ENCODE assay signal across 29 mouse cellular contexts in the genomic region with DNA sequence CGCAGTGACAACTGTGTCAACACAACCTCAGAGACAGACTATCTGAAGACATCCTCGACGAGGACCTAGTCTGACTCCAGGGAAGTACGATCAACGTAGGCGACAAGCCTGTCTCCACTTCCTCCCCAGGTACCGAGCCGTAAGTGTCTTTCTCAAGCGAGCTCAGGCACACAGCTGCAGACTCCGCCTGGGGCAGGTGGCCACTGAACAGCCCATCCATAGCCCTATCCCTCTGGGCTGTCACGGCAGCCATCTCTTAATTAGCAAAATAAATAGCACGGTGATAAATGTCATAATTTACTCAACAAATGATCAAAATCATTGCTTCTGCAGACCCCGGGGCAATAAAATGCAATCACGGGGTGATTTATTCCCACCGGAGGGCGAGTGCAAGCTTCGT.
A peak's percentile ranks its signal among the peaks of the same experiment; 100 is the strongest.
DNase-seq lines count a peak whose midpoint lies in the region; ATAC-seq lines count a peak whose summit lies in the region.
"Had no signal": no experiment of that assay in that cellular context is flagged by ENCODE, and none has a peak within 500 bp of the region (broad histone marks: within the 10 kb centered on the region; RNA-seq: fewer than 3 reads in every experiment).

No protein-coding gene starts in this region.

- H3K4me3 ChIP-seq in forebrain, embryonic 16.5 days (replicated peaks; ENCODE audit: low read length) = no peak overlapping the region
- no peak overlapping the region for H3K4me3 ChIP-seq in forebrain, embryonic 15.5 days
- H3K4me3 ChIP-seq in hindbrain, embryonic 13.5 days = no peak overlapping the region
- no peak overlapping the region for H3K4me3 ChIP-seq in hindbrain, embryonic 10.5 days
- H3K4me3 ChIP-seq in neural tube, embryonic 11.5 days (ENCODE audit: low read depth, low read length) = no peak overlapping the region
- no peak overlapping the region for H3K4me3 ChIP-seq in neural tube, embryonic 15.5 days (replicated peaks)
- H3K4me3 ChIP-seq: embryonic facial prominence, embryonic 10.5 days; embryonic facial prominence, embryonic 15.5 days; layer of hippocampus, adult 2 months; left cerebral cortex, adult 2 months; limb, embryonic 13.5 days; megakaryocyte, embryonic 14.5 days; myocyte had no signal

- H3K4me2 ChIP-seq in forebrain, embryonic 16.5 days (ENCODE audit: low read length) = no peak overlapping the region
- no peak overlapping the region for H3K4me2 ChIP-seq in forebrain, embryonic 15.5 days (replicated peaks)
- no peak overlapping the region for H3K4me2 ChIP-seq in hindbrain, embryonic 13.5 days
- H3K4me2 ChIP-seq in neural tube, embryonic 11.5 days (ENCODE audit: low read depth) = no peak overlapping the region
- no peak overlapping the region for H3K4me2 ChIP-seq in neural tube, embryonic 15.5 days
- H3K4me2 ChIP-seq: embryonic facial prominence, embryonic 15.5 days; heart, embryonic 11.5 days; limb, embryonic 13.5 days; liver, embryonic 11.5 days had no signal

- H3K27me3 ChIP-seq in forebrain, embryonic 16.5 days (replicated peaks; ENCODE audit: control insufficient read depth, insufficient read depth, low read length) = no peaks in the 10 kb centered on the region
- no peaks in the 10 kb centered on the region for H3K27me3 ChIP-seq in forebrain, embryonic 15.5 days
- peaks cover 75% of the 10 kb centered on the region for H3K27me3 ChIP-seq in hindbrain, embryonic 13.5 days
- peaks cover 90% of the 10 kb centered on the region for H3K27me3 ChIP-seq in hindbrain, embryonic 10.5 days (ENCODE audit: insufficient read depth, poor library complexity, severe bottlenecking)
- peaks cover 7% of the 10 kb centered on the region; the same call in 1 of the 2 replicates for H3K27me3 ChIP-seq in neural tube, embryonic 11.5 days (ENCODE audit: control insufficient read depth, insufficient read depth, low read length)
- peaks cover 45% of the 10 kb centered on the region for H3K27me3 ChIP-seq in neural tube, embryonic 15.5 days (replicated peaks)
- H3K27me3 ChIP-seq: embryonic facial prominence, embryonic 15.5 days; limb, embryonic 13.5 days; Patski had no signal

- no peak overlapping the region for H3K27ac ChIP-seq in forebrain, embryonic 16.5 days (ENCODE audit: low read length)
- H3K27ac ChIP-seq in forebrain, embryonic 15.5 days (replicated peaks) = no peak overlapping the region
- no peak overlapping the region for H3K27ac ChIP-seq in hindbrain, embryonic 13.5 days
- no peak overlapping the region for H3K27ac ChIP-seq in hindbrain, embryonic 10.5 days
- H3K27ac ChIP-seq in neural tube, embryonic 11.5 days (ENCODE audit: low read depth, low read length) = no peak overlapping the region
- no peak overlapping the region for H3K27ac ChIP-seq in neural tube, embryonic 15.5 days (replicated peaks)
- H3K27ac ChIP-seq: embryonic facial prominence, embryonic 10.5 days; embryonic facial prominence, embryonic 15.5 days; layer of hippocampus, adult 2 months; left cerebral cortex, adult 2 months; limb, embryonic 13.5 days had no signal

- DNase-seq in hindbrain, embryonic 10.5 days (ENCODE audit: low spot score) = no peak
- DNase-seq in neural tube, embryonic 11.5 days (ENCODE audit: low spot score) = no peak
- DNase-seq: adrenal gland, postnatal 10 days; cerebellum, adult 8-10 months; cerebellum, postnatal 25 days; gastrocnemius, postnatal 25 days; heart, adult 11 months; heart, postnatal 4 days; kidney, adult 2 months; kidney, postnatal 36 days; lung, postnatal 4 days; right cerebral cortex, postnatal 4 days; thymus, adult 2 months; thymus, postnatal 36 days had no signal

- 60% methylated on average over 17 of the region's 17 CpGs for WGBS in forebrain, embryonic 16.5 days
- WGBS in forebrain, embryonic 15.5 days = 62% methylated on average over 17 of the region's 17 CpGs
- 36% methylated on average over 17 of the region's 17 CpGs for WGBS in hindbrain, embryonic 13.5 days
- WGBS in hindbrain, embryonic 10.5 days = 73% methylated on average over 17 of the region's 17 CpGs
- WGBS in neural tube, embryonic 11.5 days = 27% methylated on average over 17 of the region's 17 CpGs
- WGBS in neural tube, embryonic 15.5 days = 25% methylated on average over 17 of the region's 17 CpGs

- ATAC-seq in forebrain, embryonic 16.5 days = 0 out of 2 replicates have a peak, but pooled peaks have one; percentile 28
- ATAC-seq in forebrain, embryonic 15.5 days (replicated peaks) = no peak
- peak; percentile 34; the same call in 1 of the 2 replicates for ATAC-seq in hindbrain, embryonic 13.5 days (ENCODE audit: low FRiP score)
- ATAC-seq in neural tube, embryonic 11.5 days (ENCODE audit: insufficient read depth, low FRiP score, low TSS enrichment) = peak; percentile 48; the same call in 1 of the 2 replicates
- no peak for ATAC-seq in neural tube, embryonic 15.5 days (ENCODE audit: low FRiP score)
- ATAC-seq in inflammation-experienced regulatory T-cells, adult 6 months = no peak
- ATAC-seq: Patski had no signal

- H3K4me1 ChIP-seq in forebrain, embryonic 16.5 days (replicated peaks; ENCODE audit: control insufficient read depth, insufficient read depth, low read length) = peaks cover 17% of the 10 kb centered on the region
- H3K4me1 ChIP-seq in forebrain, embryonic 15.5 days = peaks cover 34% of the 10 kb centered on the region
- peaks cover 53% of the 10 kb centered on the region for H3K4me1 ChIP-seq in hindbrain, embryonic 13.5 days (replicated peaks)
- H3K4me1 ChIP-seq in hindbrain, embryonic 10.5 days (replicated peaks) = peaks cover 59% of the 10 kb centered on the region
- H3K4me1 ChIP-seq in neural tube, embryonic 11.5 days (ENCODE audit: control insufficient read depth, insufficient read depth, low read length) = 0 out of 2 replicates have a peak, but pooled peaks cover 6% of the 10 kb centered on the region
- H3K4me1 ChIP-seq in neural tube, embryonic 15.5 days = peaks cover 4% of the 10 kb centered on the region

- H3K36me3 ChIP-seq in forebrain, embryonic 16.5 days (ENCODE audit: control insufficient read depth, insufficient read depth) = no peaks in the 10 kb centered on the region
- no peaks in the 10 kb centered on the region for H3K36me3 ChIP-seq in forebrain, embryonic 15.5 days
- no peaks in the 10 kb centered on the region for H3K36me3 ChIP-seq in hindbrain, embryonic 13.5 days
- H3K36me3 ChIP-seq in hindbrain, embryonic 10.5 days = no peaks in the 10 kb centered on the region
- no peaks in the 10 kb centered on the region for H3K36me3 ChIP-seq in neural tube, embryonic 11.5 days (ENCODE audit: control insufficient read depth, insufficient read depth, low read length)
- no peaks in the 10 kb centered on the region for H3K36me3 ChIP-seq in neural tube, embryonic 15.5 days
- H3K36me3 ChIP-seq: embryonic facial prominence, embryonic 15.5 days had no signal

- no peak overlapping the region for H3K9ac ChIP-seq in forebrain, embryonic 16.5 days (replicated peaks; ENCODE audit: low read depth, low read length)
- H3K9ac ChIP-seq in forebrain, embryonic 15.5 days (replicated peaks) = no peak overlapping the region
- no peak overlapping the region for H3K9ac ChIP-seq in hindbrain, embryonic 13.5 days
- H3K9ac ChIP-seq in neural tube, embryonic 11.5 days (ENCODE audit: low read length) = no peak overlapping the region
- H3K9ac ChIP-seq in neural tube, embryonic 15.5 days (replicated peaks) = no peak overlapping the region
- H3K9ac ChIP-seq: embryonic facial prominence, embryonic 15.5 days; limb, embryonic 13.5 days had no signal

- H3K9me3 ChIP-seq in forebrain, embryonic 16.5 days (ENCODE audit: control insufficient read depth, low read length) = no peaks in the 10 kb centered on the region
- no peaks in the 10 kb centered on the region for H3K9me3 ChIP-seq in forebrain, embryonic 15.5 days
- no peaks in the 10 kb centered on the region for H3K9me3 ChIP-seq in hindbrain, embryonic 13.5 days
- H3K9me3 ChIP-seq in hindbrain, embryonic 10.5 days = no peaks in the 10 kb centered on the region
- no peaks in the 10 kb centered on the region for H3K9me3 ChIP-seq in neural tube, embryonic 11.5 days (ENCODE audit: control insufficient read depth, low read length)
- no peaks in the 10 kb centered on the region for H3K9me3 ChIP-seq in neural tube, embryonic 15.5 days (replicated peaks)
- H3K9me3 ChIP-seq: embryonic facial prominence, embryonic 10.5 days; embryonic facial prominence, embryonic 15.5 days; limb, embryonic 13.5 days; megakaryocyte, embryonic 14.5 days had no signal

Comparison
In these comparisons a context has a peak if more than half of its experiments do, and no peak if none do; other contexts are left out.
1. ATAC-seq: peak in forebrain, embryonic 16.5 days (single experiment), hindbrain, embryonic 13.5 days (single experiment) and neural tube, embryonic 11.5 days (single experiment); none in forebrain, embryonic 15.5 days (single experiment), neural tube, embryonic 15.5 days (single experiment) and inflammation-experienced regulatory T-cells, adult 6 months (single experiment).